Mouse (Mus musculus): Measurements from ENCODE around the gene Tsen54.

DNA sequence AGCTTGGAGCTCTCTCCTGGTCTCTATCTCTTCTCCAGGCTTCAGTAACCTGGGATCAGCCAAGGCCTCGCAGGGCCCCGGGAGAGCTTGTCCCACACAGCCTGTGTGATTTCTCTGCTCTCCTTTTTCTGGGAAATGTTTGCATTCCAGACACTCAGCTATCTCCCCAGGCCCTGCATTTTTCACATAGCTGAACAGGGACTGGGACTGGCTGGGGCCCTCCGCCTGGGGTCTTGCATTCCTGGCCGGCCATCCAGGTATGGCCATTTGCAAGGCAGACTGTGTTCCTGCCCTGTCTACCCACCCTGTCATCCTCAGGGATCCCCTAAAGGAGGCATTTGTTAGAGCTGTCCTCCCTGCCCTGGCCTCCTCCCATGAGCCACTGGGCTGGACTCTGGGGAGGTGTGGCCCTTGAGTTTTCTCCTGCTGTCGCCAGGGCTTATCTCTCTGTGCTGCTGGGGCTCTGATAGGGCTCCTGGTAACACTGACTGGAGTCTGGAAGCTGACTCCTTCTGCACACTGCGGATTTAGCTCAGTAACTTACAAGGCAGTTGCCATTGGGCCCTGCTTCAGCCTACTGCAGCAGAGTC, 27.5 kb downstream of the Tsen54 start:
- TF ChIP-seq CTCF (IDR thresholded peaks at IDR 0.05; ENCODE audit: low read depth): no peak
- peak; percentile 58; the same call in 1 of the 2 replicates for TF ChIP-seq EP300 (IDR thresholded peaks at IDR 0.05; ENCODE audit: low read depth)
